ENCODE assay signal across 9 mouse cellular contexts in genomic region chr2:158284571-158284970, GRCm38 (mm10). TPM values are rescaled to one million over a fixed set of nuclear protein-coding genes. Genes with fewer than 3 reads are reported as not detected.
DNase-seq lines count a peak whose midpoint lies in the region; ATAC-seq and TF ChIP-seq lines count a peak whose summit lies in the region.
"Had no signal": no experiment of that assay in that cellular context is flagged by ENCODE, and none has a peak within 500 bp of the region (broad histone marks: within the 10 kb centered on the region; RNA-seq: fewer than 3 reads in every experiment).

No protein-coding gene starts in this region.

- no peaks in the 10 kb centered on the region for H3K27me3 ChIP-seq in forebrain, embryonic 13.5 days
- H3K27me3 ChIP-seq in forebrain, embryonic 15.5 days, result no peaks in the 10 kb centered on the region
- no peaks in the 10 kb centered on the region for H3K27me3 ChIP-seq in kidney, embryonic 14.5 days (ENCODE audit: control insufficient read depth, insufficient read depth, low read length)
- H3K27me3 ChIP-seq in lung, embryonic 14.5 days (ENCODE audit: insufficient read depth, low read length), result no peaks in the 10 kb centered on the region
- H3K27me3 ChIP-seq: lung, embryonic 15.5 days had no signal

- peak; percentile 93 for TF ChIP-seq CTCF in lung, embryonic 14.5 days (IDR thresholded peaks at IDR 0.05; ENCODE audit: low read depth)

- H3K4me1 ChIP-seq in forebrain, embryonic 13.5 days, result no peaks in the 10 kb centered on the region
- H3K4me1 ChIP-seq in forebrain, embryonic 15.5 days, result no peaks in the 10 kb centered on the region
- H3K4me1 ChIP-seq in kidney, embryonic 14.5 days (ENCODE audit: control insufficient read depth, insufficient read depth, low read length), result no peaks in the 10 kb centered on the region
- H3K4me1 ChIP-seq in lung, embryonic 14.5 days (ENCODE audit: insufficient read depth), result no peaks in the 10 kb centered on the region

- WGBS in forebrain, embryonic 13.5 days, result 16% methylated on average over 11 of the region's 11 CpGs
- WGBS in forebrain, embryonic 15.5 days, result 12% methylated on average over 11 of the region's 11 CpGs
- WGBS in kidney, embryonic 14.5 days, result 25% methylated on average over 11 of the region's 11 CpGs
- WGBS in lung, embryonic 14.5 days, result 20% methylated on average over 11 of the region's 11 CpGs

- H3K4me2 ChIP-seq in forebrain, embryonic 13.5 days, result no peak overlapping the region
- H3K4me2 ChIP-seq in forebrain, embryonic 15.5 days (replicated peaks), result no peak overlapping the region
- no peak overlapping the region for H3K4me2 ChIP-seq in kidney, embryonic 14.5 days (replicated peaks; ENCODE audit: low read depth, low read length)
- H3K4me2 ChIP-seq in lung, embryonic 14.5 days, result no peak overlapping the region
- H3K4me2 ChIP-seq: lung, embryonic 15.5 days had no signal

- peak; percentile 63 for DNase-seq in Muller cell, postnatal 12 days (ENCODE audit: inconsistent ontology term)
- DNase-seq in cerebellum, adult 9-10 months, result peak; percentile 51
- peak; percentile 29 for DNase-seq in heart, adult 8-10 months (ENCODE audit: low spot score)
- DNase-seq in lung, embryonic 14.5 days, result peak; percentile 78
- DNase-seq in skeletal muscle tissue, adult 2 months (ENCODE audit: low read depth, low spot score), result peak; percentile 47

- 0 out of 2 replicates have a peak, but pooled peaks have one; percentile 38 for ATAC-seq in forebrain, embryonic 13.5 days
- no peak for ATAC-seq in forebrain, embryonic 15.5 days (replicated peaks)
- peak; percentile 63 for ATAC-seq in kidney, embryonic 14.5 days (ENCODE audit: low FRiP score, low TSS enrichment)
- ATAC-seq in lung, embryonic 14.5 days (ENCODE audit: insufficient read depth), result peak; percentile 52; the same call in 1 of the 2 replicates

- H3K9me3 ChIP-seq in forebrain, embryonic 13.5 days (replicated peaks), result no peaks in the 10 kb centered on the region
- no peaks in the 10 kb centered on the region for H3K9me3 ChIP-seq in forebrain, embryonic 15.5 days
- no peaks in the 10 kb centered on the region for H3K9me3 ChIP-seq in kidney, embryonic 14.5 days (ENCODE audit: control insufficient read depth, low read length)
- H3K9me3 ChIP-seq in lung, embryonic 14.5 days (ENCODE audit: low read depth, low read length), result no peaks in the 10 kb centered on the region
- H3K9me3 ChIP-seq: lung, embryonic 15.5 days had no signal

- no peak overlapping the region for H3K4me3 ChIP-seq in forebrain, embryonic 13.5 days
- H3K4me3 ChIP-seq in forebrain, embryonic 15.5 days, result no peak overlapping the region
- H3K4me3 ChIP-seq in kidney, embryonic 14.5 days (ENCODE audit: low read length), result no peak overlapping the region
- no peak overlapping the region for H3K4me3 ChIP-seq in lung, embryonic 14.5 days (ENCODE audit: low read depth, low read length)
- H3K4me3 ChIP-seq: lung, embryonic 15.5 days had no signal

- no peak overlapping the region for H3K9ac ChIP-seq in forebrain, embryonic 13.5 days
- H3K9ac ChIP-seq in forebrain, embryonic 15.5 days (replicated peaks), result no peak overlapping the region
- no peak overlapping the region for H3K9ac ChIP-seq in kidney, embryonic 14.5 days (ENCODE audit: low read depth, low read length)
- no peak overlapping the region for H3K9ac ChIP-seq in lung, embryonic 14.5 days
- H3K9ac ChIP-seq: lung, embryonic 15.5 days had no signal

- H3K36me3 ChIP-seq in forebrain, embryonic 13.5 days (ENCODE audit: poor library complexity, severe bottlenecking), result no peaks in the 10 kb centered on the region
- H3K36me3 ChIP-seq in forebrain, embryonic 15.5 days, result no peaks in the 10 kb centered on the region
- no peaks in the 10 kb centered on the region for H3K36me3 ChIP-seq in kidney, embryonic 14.5 days (ENCODE audit: control insufficient read depth, insufficient read depth, low read length)
- no peaks in the 10 kb centered on the region for H3K36me3 ChIP-seq in lung, embryonic 14.5 days (ENCODE audit: insufficient read depth)
- H3K36me3 ChIP-seq: lung, embryonic 15.5 days had no signal

- H3K27ac ChIP-seq in forebrain, embryonic 13.5 days, result no peak overlapping the region
- no peak overlapping the region for H3K27ac ChIP-seq in forebrain, embryonic 15.5 days (replicated peaks)
- no peak overlapping the region for H3K27ac ChIP-seq in kidney, embryonic 14.5 days (ENCODE audit: low read depth, low read length)
- H3K27ac ChIP-seq in lung, embryonic 14.5 days (ENCODE audit: low read depth), result no peak overlapping the region
- H3K27ac ChIP-seq: lung, embryonic 15.5 days had no signal

RNA-seq across cellular contexts. Expression of gene Lbp, which starts 21.7 kb away (rescaled TPM):
- 0.53 and 0.92 TPM in 2 replicates for polyA plus RNA-seq in forebrain, embryonic 13.5 days (2015; fragmentation: Nextera tagmentation; extraction: Ambion mirVana)
- 2.4 and 2.7 TPM in 2 replicates for polyA plus RNA-seq in forebrain, embryonic 15.5 days (2015; fragmentation: Nextera tagmentation; extraction: Ambion mirVana)
- 1 to 10 TPM; 3.7 to 7.8 (median 5.6) TPM for total RNA-seq in heart, adult 8-10 months (2022)
- 26.4 and 30.9 TPM in 2 replicates for polyA plus RNA-seq in kidney, embryonic 14.5 days (2014; fragmentation: Nextera tagmentation; extraction: Ambion mirVana)
- polyA plus RNA-seq in lung, embryonic 14.5 days (2014; fragmentation: Nextera tagmentation; extraction: Ambion mirVana), result 8.3 and 9.9 TPM in 2 replicates

RNA-seq across cellular contexts. Expression of gene Bpi, which starts 26.7 kb away (rescaled TPM):
- not detected in 2 replicates for polyA plus RNA-seq in forebrain, embryonic 13.5 days (2015; fragmentation: Nextera tagmentation; extraction: Ambion mirVana)
- not detected in 2 replicates for polyA plus RNA-seq in forebrain, embryonic 15.5 days (2015; fragmentation: Nextera tagmentation; extraction: Ambion mirVana)
- not detected for total RNA-seq in heart, adult 8-10 months (2022)
- 0.19 TPM in 1 of 2 replicates, not detected in the other for polyA plus RNA-seq in kidney, embryonic 14.5 days (2014; fragmentation: Nextera tagmentation; extraction: Ambion mirVana)
- not detected in 2 replicates for polyA plus RNA-seq in lung, embryonic 14.5 days (2014; fragmentation: Nextera tagmentation; extraction: Ambion mirVana)
- polyA plus RNA-seq: lung, embryonic 15.5 days had no signal

RNA-seq across cellular contexts. Expression of gene D630003M21Rik, which starts 55.5 kb away (rescaled TPM):
- polyA plus RNA-seq in forebrain, embryonic 13.5 days (2015; fragmentation: Nextera tagmentation; extraction: Ambion mirVana), result 2.3 and 2.7 TPM in 2 replicates
- 1.7 and 2.4 TPM in 2 replicates for polyA plus RNA-seq in forebrain, embryonic 15.5 days (2015; fragmentation: Nextera tagmentation; extraction: Ambion mirVana)
- 1 to 10 TPM; 4.7 to 6.3 (median 5.5) TPM for total RNA-seq in heart, adult 8-10 months (2022)
- polyA plus RNA-seq in kidney, embryonic 14.5 days (2014; fragmentation: Nextera tagmentation; extraction: Ambion mirVana), result 3.7 and 5.2 TPM in 2 replicates
- polyA plus RNA-seq in lung, embryonic 14.5 days (2014; fragmentation: Nextera tagmentation; extraction: Ambion mirVana), result 6.4 and 9.1 TPM in 2 replicates
